Mouse (Mus musculus): ENCODE results near the gene F2r.

DNA sequence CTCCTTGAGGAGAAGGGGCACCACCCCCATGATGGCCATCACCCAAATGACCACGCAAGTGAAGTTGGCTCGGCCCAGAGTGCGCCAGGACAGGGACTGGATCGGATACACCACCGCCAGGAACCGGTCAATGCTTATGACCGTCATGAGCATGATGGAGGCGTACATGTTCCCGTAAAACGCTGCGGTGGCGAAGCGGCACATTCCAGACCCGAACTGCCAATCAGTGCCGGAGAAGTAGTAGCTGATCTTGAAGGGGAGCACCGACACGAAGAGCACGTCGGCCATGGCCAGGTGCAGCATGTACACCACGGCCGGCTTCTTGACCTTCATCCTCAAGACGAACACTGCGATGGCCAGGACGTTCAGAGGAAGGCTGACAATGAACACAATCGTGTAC, 14.0 kb downstream of the F2r start:
- TF ChIP-seq CTCF (IDR thresholded peaks at IDR 0.05; ENCODE audit: low read depth) (no peak), EP300 (optimal IDR thresholded peaks at IDR 0.05) (no peak)
